Mouse (Mus musculus) cerebellum, adult 2 months (tissue): ENCODE measurements at regions not wholly inside any gene's neighbourhood (a gene's known extent, or its start where the extent isn't known, plus 50 kb on each side); places are given as distances from the start of the nearest gene placed in this dataset.

Source experiments
- CTCF ChIP-seq: fragments of 200-500 bp; IDR thresholded peaks from 2 replicates; pipeline ENCODE4 v1.5.1; 2011; ENCODE audit warnings: low read depth, mild to moderate bottlenecking, control low read depth, low read length, moderate library complexity, borderline replicate concordance; ENCODE audit not compliant: insufficient read depth
- POLR2A ChIP-seq: fragments of 200-500 bp; IDR thresholded peaks from 2 replicates; pipeline ENCODE4 v1.6.1; 2011; ENCODE audit warnings: low read length, control low read depth, borderline replicate concordance; ENCODE audit not compliant: insufficient read depth

DNA sequence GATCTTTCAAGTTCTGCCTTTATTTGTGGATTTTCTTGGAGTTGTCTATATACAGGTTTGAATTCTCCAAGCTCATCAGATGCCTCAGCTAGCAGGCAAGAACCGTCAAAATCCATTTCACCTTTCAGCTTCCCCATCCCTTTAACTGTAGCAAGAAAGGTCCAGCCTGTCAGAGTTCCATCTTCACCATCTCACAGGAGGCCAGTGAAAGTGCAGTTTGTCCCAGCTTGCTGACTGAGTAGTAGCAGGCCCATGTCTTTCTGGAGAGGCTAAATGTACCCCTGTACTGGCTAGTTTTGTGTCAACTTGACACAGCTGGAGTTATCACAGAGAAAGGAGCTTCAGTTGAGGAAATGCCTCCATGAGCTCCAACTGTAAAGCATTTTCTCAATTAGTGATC lies 67.7 kb upstream of the 1700024P04Rik start:
- TF ChIP-seq CTCF (no peak), POLR2A (no peak)
